Mouse (Mus musculus): Measurements from ENCODE around the gene Aunip.

Aunip gene

DNA sequence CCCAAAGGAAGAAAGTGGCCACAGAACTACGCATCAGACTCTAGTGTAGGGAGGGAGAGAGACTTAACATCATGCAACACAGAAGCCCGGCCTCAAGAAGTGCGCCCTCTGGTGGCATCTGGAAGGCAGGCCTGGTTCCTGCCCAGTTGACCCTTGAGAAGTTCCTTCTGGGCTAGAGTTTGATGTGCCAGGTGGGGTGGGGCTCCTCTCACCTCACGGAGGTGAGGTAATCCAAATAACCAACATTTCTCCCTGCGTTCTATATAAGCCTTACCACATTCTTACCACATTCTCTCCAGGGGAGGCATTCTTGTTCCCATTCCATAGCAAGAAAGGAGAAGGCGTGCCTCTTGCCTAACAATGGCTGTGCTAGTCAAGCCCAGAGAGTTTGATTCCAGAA, 29.9 kb upstream of the Aunip start:
- no peak for TF ChIP-seq GATA4 (IDR thresholded peaks at IDR 0.05; ENCODE audit: insufficient replicate concordance, low read length)

DNA sequence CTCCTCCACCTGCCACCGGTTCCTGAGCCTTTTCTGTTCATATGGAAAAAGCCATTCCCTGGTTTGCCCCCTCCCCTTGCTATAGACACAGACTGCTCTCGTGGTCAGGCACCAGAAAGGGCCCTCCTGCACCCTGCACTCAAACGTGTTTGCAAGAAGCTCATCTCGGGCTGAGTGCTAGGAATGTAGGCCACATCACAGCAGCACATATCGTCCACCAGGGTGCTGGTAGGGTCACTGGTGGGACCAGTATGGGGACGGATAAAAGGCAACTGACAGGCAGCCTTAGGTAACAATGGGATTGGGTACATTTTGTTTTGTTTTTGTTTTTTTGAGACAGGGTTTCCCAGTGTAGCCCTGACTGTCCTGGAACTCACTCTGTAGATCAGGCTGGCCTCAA, 29.5 kb upstream of the Aunip start:
- TF ChIP-seq GATA4 (IDR thresholded peaks at IDR 0.05; ENCODE audit: insufficient replicate concordance, low read length) = no peak

DNA sequence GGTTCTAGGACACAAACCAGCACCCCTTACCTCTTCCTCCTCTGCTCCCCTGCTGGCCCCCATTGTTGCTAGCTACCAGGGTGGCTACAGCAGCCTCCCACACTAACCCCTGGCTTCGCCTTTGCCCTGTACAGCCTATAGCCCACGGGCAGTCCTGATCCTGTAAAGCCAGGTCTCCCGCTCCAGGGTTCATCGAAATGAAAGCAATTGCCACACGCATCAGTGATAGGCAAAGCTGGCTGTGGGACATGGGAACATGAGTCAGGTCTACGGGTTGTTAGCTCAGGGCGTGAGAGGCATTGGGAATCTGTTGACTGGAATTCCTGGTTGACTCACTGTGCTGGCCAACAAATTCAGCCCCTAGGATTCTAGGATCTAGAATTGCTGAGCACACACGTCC, 28.4 kb upstream of the Aunip start:
- TF ChIP-seq GATA4 (IDR thresholded peaks at IDR 0.05; ENCODE audit: insufficient replicate concordance, low read length) = no peak

DNA sequence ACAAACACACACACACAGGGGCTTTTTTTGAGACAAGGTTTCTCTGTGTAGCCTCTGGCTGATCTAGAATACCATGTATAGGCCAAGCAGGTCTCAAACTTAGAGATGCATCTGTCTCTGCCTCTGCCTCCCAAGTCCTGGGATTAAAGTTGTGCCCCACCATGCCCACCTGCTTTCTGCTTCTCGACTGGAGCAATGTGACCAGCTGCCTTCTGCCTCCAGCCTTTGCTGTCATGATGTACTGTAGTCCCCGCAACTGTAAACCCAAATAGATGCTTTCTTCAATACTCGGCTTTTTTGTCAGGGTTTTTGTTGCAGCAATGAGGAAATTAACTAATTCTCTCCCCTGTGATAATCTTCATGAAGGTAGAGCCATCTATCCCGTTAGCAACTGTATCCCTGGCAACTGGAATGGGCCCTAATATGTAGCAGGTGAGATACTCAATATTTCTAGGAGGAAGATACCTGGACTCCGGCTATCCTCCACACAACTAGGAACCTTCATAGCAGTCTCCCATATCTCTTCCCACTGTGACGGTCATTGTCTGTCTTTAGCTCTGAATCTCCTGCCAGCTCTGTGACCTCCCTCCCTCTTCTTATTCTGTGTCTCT, 27.6 kb upstream of the Aunip start:
- no peak for TF ChIP-seq GATA4 (IDR thresholded peaks at IDR 0.05; ENCODE audit: insufficient replicate concordance, low read length)

DNA sequence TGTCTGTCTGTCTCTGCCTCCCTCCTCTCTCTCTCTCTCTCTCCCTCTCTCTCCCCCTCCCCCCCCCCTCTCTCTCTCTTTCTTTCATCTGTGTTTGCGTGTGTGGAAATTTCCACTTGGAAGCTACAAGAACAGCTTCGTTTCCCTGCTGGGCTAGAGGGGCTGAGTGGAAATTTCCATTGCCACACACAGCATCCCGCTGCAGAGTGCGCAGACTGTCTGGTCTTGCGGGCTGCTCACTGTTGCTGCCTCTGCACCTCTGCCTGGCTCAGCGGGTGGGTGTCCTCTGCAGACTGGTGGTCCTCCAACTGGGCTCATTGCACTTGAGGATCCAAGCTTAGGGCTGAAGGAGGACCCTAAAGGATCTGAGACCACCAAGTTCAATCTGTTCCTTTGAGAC, 27.1 kb upstream of the Aunip start:
- TF ChIP-seq GATA4 (IDR thresholded peaks at IDR 0.05; ENCODE audit: insufficient replicate concordance, low read length) = no peak

DNA sequence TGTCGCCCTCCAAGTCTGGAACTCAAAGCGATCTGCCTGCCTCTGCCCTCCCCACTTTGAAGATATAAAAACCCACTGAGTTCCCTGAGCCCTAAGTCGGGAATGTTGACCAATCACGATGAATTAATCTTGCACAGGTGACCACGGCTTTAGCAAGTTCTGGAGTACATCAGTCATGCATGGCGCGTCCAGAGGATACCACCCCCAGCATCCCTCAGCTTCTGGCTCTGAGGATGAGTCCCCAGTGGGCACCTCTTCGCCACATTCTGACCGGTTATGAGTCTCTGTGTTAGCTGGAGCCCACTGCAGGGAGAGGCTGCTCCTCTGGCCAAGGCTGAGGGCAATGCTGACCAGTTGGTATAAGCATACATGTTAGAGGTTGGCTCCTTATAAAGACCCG, 26.6 kb upstream of the Aunip start:
- no peak for TF ChIP-seq GATA4 (IDR thresholded peaks at IDR 0.05; ENCODE audit: insufficient replicate concordance, low read length)

DNA sequence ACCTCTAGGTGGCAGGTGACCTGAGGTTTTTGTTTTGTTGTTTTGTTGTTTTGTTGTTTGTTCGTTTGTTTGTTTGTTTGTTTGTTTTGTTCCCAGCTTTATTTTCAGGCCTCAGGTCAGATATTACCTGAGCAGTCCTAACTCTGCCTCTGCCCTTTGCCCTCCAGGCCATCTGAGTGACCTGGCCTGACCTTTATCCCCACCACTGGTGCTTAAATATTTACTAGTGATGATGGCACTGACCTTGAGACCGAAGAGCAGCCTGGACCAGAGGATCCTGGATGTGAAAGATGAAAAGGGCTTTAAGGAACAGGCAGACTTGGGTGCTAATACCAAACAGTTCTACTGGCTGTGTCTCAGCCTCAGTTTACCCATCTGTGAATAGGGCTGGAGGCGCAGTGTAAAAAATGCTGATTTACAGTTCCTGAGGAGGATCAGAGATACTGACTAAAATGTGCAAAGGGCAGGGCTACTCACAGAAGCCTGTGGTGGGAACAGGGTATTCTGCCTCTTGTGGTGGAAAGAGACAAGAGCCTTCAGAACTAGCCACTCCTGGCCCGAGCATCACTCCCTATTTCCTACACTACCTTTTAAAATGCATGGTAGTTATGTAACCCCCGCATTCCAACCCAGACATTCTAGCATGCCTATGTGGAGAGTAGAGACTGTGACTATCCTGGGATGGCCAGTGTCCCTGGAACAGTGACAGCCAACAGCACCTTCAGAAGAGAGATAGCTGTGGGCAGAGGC, 25.5 kb upstream of the Aunip start:
- no peak for TF ChIP-seq GATA4 (IDR thresholded peaks at IDR 0.05; ENCODE audit: insufficient replicate concordance, low read length)

DNA sequence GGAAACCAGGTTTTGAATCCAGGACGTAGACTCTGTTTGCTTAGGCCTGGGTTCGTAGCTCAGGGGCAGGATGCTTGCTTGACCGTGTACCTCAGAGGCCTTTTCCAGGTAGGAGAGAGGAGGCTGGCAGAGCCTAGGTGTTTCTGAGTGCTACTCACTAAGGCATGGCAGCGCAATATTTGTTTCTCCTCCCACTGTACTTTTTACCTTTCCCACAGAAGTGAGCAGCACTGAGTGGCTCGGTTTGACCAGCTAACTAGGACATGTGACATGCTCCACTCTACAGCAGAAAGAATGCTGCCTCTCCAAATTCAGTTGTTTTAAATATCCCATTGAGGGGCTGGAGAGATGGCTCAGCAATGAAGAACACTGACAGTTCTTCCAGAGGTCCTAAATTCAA, 22.6 kb upstream of the Aunip start:
- TF ChIP-seq GATA4 (IDR thresholded peaks at IDR 0.05; ENCODE audit: insufficient replicate concordance, low read length) = no peak

DNA sequence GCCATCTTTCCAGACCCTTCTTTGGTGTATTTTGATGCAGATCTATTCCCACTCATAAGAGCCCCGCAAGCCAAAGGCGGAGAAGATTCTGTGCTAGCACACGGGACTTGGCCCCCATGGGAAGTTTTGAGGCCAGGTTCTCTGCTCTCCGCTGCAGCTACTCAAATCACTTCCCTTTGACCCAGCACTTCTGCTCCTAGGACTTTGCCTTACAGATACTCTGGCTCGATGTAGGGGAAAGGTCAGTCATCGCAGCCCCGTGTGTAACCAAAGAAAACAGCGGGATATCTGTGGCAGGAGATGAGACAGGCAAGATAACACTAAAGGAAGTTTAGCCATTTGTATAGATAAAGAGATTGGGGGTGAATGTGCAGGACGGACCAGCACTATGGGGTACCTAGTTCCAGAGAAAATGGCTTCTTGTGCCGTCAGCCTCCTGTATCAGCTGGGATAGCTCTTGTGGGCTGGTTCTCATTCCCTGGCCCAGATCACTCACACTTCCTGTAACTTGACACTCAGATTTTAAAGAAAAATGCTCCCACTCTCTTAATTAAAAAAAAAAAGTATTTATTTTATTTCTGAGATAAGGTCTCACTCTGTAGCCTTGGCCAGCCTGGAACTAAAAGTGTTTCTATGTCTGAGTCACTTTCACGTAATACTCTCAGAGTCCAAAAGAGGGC, 20.7 kb upstream of the Aunip start:
- TF ChIP-seq GATA4 (IDR thresholded peaks at IDR 0.05; ENCODE audit: insufficient replicate concordance, low read length) = peak; percentile 93

DNA sequence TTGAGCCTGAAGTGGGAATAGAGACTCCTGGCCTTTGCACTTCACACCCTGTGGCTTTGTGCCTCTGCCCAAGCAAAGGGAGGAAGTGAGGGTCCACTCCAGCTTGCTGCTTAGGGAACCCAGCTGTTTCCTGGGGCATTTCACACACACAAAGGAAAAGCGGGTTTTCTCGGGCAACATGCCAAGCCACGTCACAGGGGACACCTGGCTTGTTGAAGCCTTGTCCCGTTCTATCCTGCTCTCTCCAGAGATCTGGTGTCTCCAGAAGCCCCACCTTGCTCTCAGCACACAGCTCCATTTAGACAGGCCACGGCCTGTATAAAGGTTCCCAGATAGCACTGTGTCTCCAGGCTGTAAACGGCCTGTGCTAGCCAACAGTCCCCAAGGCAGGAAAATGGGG, 19.1 kb upstream of the Aunip start:
- TF ChIP-seq GATA4 (IDR thresholded peaks at IDR 0.05; ENCODE audit: insufficient replicate concordance, low read length) = no peak

DNA sequence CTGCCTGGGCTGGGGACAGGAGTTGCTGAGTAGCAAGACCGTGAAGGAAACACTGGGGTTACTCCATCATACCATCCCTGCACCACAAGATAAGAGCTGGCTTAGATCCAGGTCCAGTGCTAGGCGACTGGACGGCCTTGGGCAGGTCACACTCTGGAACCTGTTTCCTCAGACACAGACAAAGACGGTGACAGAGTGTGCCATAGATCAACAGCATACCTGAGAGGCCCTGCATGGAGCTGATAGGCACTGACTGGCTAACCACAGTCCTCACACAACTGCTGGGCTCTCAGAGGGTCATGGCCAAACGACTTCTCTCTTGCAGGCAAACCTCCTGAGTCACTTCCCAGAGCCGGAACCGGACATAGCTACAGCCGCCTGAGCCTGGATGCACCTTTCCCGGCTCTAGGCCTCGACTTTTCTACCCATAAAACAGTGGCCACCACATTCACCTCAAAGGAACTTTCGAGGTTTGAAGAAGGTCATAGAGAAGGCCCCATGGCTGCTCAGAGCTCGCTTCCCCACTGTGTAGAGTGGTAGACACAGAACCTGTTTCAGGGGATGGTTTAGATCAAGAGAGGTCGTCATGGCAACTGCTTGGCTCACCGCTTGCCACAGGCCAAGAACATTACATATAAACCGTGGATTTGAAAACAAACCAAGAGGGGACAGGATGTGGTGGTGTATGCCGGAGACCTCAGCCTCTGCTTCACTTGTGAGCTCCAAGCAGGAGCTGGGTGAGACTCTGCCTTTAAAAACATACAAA, 15.8 kb upstream of the Aunip start:
- peak; percentile 21; the same call in 1 of the 2 replicates for TF ChIP-seq GATA4 (IDR thresholded peaks at IDR 0.05; ENCODE audit: insufficient replicate concordance, low read length)

DNA sequence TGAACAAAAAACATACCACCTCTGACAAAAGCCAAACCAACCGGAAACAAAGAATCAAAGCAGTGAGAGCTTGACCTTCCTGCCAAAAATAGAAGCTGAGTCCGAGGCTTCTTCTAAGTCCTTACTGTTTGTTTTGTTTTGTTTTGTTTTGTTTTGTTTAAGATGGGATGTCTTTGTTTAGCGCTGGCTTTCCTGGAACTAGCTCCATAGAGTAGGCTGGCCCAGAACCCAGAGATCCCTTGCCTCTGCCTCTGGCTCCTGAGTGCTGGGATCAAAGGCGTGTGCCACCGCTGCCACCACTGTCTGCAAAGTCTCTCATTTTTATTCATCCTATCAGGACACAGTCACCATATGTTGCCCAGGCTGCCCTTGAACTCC, 15.3 kb upstream of the Aunip start:
- TF ChIP-seq GATA4 (IDR thresholded peaks at IDR 0.05; ENCODE audit: insufficient replicate concordance, low read length) = no peak

DNA sequence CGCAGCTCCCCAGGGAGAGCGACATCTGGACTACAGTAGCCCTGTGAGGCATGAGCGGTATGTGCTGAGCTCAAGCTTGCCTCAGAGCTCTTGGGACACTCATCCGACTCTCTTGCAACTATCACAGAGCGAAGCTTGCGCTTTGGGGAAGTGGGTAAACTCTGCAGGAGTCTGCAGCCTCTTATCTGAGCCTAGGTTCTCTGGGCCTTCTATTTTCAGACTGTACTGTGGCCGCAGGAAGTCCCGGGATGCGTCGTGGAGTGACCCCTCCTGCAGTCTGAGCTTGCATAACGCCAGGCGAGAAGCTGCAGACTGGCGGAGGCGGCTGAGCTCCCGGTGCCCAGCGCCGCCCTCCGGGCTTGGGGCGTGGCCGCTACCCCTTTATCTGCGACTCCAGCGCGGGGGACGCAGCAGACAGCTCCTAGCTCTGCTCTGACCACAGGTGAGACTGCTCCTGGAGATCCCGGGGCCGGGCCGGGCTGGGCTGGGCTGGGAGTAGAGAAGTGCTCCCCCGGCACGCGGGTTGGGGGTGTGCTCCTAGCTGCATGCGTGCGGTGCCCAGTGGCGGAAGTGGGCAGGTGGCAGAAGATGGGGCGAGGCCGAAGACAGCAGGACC, 14.1 kb upstream of the Aunip start, which contains the start of gene Paqr7:
TSS of gene Paqr7 (plus strand) at position 103 of the 616 bp plus-strand sequence.
- TF ChIP-seq GATA4 (IDR thresholded peaks at IDR 0.05; ENCODE audit: insufficient replicate concordance, low read length) = peak; percentile 80; the same call in 1 of the 2 replicates

DNA sequence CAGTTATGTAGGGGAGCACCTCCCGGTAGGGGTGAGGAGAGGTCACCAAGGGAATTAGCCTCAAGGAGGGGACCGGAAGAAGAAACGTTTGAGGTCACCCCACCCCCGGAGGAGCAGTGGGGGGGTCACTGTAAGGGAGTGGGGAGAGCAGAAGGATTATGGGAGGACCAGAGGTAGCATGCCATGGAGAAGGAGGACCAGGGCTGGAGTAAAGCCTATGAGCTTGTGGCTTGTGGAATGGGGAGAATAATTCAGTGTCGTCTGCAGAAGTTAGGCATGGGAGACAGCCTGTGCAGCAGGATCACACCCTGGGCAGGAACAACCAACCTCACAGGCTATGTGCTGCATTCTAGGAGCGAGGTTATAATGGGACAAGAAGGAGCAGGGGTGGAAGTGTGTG, 13.6 kb upstream of the Aunip start:
- no peak for TF ChIP-seq GATA4 (IDR thresholded peaks at IDR 0.05; ENCODE audit: insufficient replicate concordance, low read length)
